Mouse (Mus musculus): ENCODE results near the gene Pcdh15. TPM values are rescaled to one million over a fixed set of nuclear protein-coding genes. Genes with fewer than 3 reads are reported as not detected.

The Pcdh15 gene
- total RNA-seq, 2 experiments from 2014 or later = 32.1 to 35.0 TPM

DNA sequence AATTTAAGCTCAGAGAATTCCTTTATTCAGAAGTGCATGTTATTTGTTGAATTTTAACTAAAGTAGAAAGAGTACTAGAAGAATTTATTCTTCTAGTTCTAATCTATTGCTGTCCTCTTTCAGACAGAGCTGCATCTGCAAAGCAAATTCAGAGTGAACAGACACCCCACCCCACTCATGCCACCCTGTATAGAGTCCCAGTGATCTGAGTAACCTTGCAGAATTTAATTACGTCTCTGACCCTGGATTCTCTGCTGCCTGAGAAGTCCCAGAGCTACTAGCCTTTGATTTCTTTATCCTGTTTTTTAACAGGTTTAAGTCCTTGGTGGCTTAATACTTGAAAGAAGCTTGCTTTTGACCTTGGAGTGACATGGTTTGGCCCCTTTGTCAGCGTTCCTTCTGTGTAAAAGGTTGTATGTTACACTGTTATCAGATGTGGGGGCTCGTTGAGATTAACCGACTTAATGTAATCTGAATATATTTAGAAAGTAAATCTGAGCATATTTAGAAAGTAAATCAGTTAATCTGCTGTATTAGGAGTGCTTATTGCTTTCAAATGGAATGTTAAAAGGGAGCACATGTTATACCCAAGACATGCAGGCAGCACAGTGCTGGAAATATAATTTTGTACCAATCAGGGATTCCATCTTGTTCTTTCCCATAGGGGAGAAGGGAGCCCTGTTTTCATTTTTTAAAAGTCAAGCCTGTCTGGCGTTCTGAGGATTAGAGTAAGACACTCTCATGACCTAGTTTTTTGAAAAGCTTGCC is 601.6 kb downstream of the Pcdh15 start:
- Histone ChIP-seq H3K27ac (no peak overlapping the region), H3K4me3 (no peak overlapping the region)
- no peak for DNase-seq (ENCODE audit: extremely low spot score in 1 of 2, low spot score in 2 of 2)
- TF ChIP-seq CTCF (IDR thresholded peaks at IDR 0.05) = no peak
- intact Hi-C loops (cut with DNase I) = no loop called here

DNA sequence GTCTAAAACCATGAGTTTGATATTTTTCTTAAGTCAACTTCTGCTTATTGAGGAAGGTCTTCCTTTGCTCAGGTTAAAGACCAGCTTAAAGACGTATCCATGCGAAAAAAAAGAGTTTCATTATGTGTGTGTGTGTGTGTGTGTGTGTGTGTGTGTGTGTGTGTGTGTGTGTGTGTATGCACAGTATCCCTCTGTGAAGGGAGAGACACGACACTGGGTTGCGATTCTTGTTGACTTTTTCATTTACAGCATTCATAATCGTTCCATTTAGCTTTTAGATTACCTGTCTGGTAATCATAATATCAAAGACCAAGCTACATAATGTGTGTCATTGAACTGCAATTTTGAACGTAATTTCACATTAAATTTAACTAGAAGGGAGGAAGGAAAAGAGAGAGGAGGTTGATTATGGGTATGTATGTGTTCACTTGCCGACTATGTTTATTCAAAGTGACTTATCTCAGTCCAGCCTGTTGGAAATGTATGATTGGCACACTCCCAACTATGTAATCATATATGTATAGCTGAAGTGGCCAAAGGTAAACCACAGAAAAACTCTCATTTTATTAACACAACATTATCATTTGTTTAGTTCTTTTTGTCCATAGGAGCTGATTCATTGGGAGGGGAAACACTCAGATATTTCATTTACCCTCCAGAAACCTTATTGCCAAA is 626.6 kb downstream of the Pcdh15 start:
- H3K4me3 ChIP-seq = no peak overlapping the region
- no peak for TF ChIP-seq CTCF (IDR thresholded peaks at IDR 0.05)
- intact Hi-C loops (cut with DNase I) = no loop called here
- DNase-seq (ENCODE audit: extremely low spot score in 1 of 2, low spot score in 2 of 2) = no peak
- H3K27ac ChIP-seq = no peak overlapping the region

DNA sequence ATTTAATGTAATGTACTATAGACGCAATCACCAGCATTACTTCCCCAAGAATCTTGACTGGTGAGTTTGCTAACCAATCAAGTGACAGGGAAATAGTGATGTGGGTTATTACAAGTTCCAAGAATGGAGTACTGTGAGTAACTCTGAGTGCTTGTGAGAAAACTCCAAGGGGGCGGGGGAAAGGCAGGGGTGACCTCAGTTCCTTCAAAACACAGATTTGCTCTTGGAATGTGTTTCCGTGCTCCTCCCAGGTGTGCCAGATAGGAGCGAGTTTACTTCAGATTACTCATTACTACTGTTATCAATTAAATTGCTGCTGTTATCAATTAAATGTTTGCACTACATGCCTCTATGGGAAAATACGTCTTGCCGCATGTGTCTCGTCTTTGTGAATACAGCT is 634.1 kb downstream of the Pcdh15 start:
- intact Hi-C loops (cut with DNase I) = loop anchor here (5.0 kb wide), 1 partner anchor 469 kb away; no protein-coding TSS in a partner anchor
- no peak overlapping the region for H3K4me3 ChIP-seq
- no peak overlapping the region for H3K27ac ChIP-seq
- DNase-seq (ENCODE audit: extremely low spot score in 1 of 2, low spot score in 2 of 2) = no peak
- TF ChIP-seq CTCF (IDR thresholded peaks at IDR 0.05) = no peak

DNA sequence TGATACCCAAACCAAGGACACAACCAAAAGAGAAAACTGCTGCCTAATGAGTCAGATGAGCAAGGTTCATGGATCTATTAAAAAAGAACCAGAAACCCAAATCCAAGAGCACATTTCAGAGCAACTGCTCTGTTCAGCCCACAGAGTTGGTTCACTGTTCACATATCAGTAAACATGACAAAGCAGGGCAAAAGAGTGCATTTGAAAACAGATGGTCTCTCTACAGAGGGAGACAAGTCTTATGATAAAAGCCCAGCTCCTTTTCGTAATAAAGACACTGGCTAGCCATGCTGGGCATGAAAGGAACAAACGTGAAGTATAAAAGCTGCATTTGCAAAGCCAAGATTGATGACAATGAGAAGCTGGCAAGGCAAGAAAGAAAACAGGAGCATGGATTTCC is 649.9 kb downstream of the Pcdh15 start:
- Histone ChIP-seq H3K4me3 (no peak overlapping the region), H3K27ac (no peak overlapping the region)
- intact Hi-C loops (cut with DNase I) = no loop called here
- TF ChIP-seq CTCF (IDR thresholded peaks at IDR 0.05) = no peak
- DNase-seq (ENCODE audit: extremely low spot score in 1 of 2, low spot score in 2 of 2) = no peak

DNA sequence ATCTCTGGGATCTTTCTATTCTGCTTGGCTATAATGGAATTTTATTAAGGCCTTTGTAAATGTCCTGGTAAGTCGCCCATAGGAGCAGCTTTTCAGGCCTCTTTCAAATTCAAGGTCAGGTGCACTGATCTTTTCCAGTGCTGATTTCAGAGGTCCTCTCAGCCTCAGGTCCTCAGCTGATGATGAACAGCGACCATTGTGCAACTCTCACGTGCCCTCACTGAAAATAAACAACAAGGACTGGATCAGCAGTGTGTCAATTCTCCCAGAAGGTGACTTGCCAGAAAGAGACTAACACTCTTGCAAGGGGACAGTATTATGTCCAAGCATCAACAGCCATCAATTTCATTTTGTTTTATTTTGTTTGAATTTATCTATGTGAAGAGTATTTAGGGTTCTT is 654.7 kb downstream of the Pcdh15 start:
- Histone ChIP-seq H3K4me3 (no peak overlapping the region), H3K27ac (no peak overlapping the region)
- no peak for DNase-seq (ENCODE audit: extremely low spot score in 1 of 2, low spot score in 2 of 2)
- intact Hi-C loops (cut with DNase I) = no loop called here
- TF ChIP-seq CTCF (IDR thresholded peaks at IDR 0.05) = no peak

DNA sequence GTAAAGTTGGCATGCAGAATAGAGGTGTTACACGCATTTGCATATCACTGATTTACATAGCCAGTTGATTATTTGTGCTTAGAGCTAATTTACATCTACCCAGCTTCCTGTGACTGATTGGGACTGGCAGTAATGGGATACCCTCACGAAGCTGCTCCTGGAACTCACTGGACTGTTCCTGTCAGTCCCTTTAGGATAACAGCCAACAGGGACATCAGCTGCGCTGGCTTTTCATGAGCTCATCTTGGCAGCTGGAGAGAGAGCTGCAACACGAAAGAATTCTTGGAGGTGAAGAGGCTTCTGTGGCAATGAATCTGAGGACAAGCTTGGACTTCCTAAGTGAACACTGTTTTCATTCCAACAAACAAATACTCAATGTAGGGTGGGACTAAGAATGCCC is 683.8 kb downstream of the Pcdh15 start:
- TF ChIP-seq CTCF (IDR thresholded peaks at IDR 0.05) = no peak
- DNase-seq (ENCODE audit: extremely low spot score in 1 of 2, low spot score in 2 of 2) = no peak
- Histone ChIP-seq H3K27ac (no peak overlapping the region), H3K4me3 (no peak overlapping the region)
- intact Hi-C loops (cut with DNase I) = no loop called here

DNA sequence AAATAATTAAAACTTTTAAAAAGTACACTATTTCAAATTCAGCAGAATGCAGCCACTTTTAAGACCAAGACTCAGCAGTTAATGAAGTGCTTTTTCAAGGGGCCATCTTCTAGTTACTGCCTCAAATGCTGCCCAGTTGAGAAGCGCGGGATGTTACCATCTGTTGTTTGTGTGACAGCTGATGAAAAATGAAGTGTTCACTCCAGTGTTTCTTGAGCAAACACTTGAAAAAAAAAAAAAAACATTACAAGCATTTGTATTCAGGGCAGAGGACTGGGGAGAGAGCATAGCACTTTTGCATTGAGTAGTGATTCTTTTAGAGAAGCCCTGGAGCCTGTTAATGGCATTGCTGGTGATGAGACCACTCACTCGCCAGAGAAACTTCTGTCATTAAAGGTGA is 689.0 kb downstream of the Pcdh15 start:
- H3K4me3 ChIP-seq = no peak overlapping the region
- DNase-seq (ENCODE audit: extremely low spot score in 1 of 2, low spot score in 2 of 2) = no peak
- intact Hi-C loops (cut with DNase I) = no loop called here

DNA sequence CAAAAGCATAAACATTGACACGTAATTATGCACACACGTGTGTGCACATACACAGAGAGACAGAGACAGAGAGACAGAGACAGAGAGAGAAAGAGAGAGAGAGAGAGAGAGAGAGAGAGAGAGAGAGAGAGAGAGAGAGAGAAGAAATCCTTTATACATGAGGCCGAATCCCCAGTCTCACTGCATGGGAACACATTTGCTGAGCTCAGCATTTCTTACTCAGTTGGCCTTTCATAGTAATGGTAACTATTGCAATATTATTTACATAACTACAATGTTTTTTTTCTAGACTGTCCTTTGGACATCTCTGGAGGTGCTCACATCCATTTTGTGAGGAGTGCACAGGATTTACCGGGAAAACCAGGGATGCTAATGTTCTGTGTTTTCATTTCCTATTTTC is 705.9 kb downstream of the Pcdh15 start:
- no peak for DNase-seq (ENCODE audit: extremely low spot score in 1 of 2, low spot score in 2 of 2)
- Histone ChIP-seq H3K27ac (no peak overlapping the region), H3K4me3 (no peak overlapping the region)
- no peak for TF ChIP-seq CTCF (IDR thresholded peaks at IDR 0.05)
- intact Hi-C loops (cut with DNase I) = no loop called here

More for the DNA sequence above, 689.0 kb downstream of the Pcdh15 start:
- no peak overlapping the region for H3K27ac ChIP-seq
- TF ChIP-seq CTCF (IDR thresholded peaks at IDR 0.05) = no peak

DNA sequence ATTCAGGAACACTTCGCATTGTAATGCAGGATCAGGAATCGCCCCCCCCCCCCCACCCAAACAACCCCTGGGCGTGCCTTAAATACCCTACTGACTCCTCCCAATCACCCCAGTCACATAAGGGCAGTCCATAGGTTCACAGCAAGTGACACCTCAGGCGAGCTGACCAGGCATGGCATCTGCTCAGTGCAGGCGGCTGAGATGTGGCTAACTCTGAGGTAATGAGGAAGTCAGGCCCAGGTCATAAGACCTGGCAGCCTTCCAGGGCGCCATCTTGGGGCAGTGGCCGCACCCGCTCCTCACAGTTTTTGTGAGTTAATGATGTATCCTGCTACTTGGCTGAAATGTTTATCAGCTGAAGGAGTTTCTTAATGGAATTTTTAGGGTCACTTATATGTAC is 713.2 kb downstream of the Pcdh15 start:
- intact Hi-C loops (cut with DNase I) = no loop called here
- no peak for DNase-seq (ENCODE audit: extremely low spot score in 1 of 2, low spot score in 2 of 2)
- no peak overlapping the region for H3K27ac ChIP-seq
- H3K4me3 ChIP-seq = no peak overlapping the region
- no peak for TF ChIP-seq CTCF (IDR thresholded peaks at IDR 0.05)

DNA sequence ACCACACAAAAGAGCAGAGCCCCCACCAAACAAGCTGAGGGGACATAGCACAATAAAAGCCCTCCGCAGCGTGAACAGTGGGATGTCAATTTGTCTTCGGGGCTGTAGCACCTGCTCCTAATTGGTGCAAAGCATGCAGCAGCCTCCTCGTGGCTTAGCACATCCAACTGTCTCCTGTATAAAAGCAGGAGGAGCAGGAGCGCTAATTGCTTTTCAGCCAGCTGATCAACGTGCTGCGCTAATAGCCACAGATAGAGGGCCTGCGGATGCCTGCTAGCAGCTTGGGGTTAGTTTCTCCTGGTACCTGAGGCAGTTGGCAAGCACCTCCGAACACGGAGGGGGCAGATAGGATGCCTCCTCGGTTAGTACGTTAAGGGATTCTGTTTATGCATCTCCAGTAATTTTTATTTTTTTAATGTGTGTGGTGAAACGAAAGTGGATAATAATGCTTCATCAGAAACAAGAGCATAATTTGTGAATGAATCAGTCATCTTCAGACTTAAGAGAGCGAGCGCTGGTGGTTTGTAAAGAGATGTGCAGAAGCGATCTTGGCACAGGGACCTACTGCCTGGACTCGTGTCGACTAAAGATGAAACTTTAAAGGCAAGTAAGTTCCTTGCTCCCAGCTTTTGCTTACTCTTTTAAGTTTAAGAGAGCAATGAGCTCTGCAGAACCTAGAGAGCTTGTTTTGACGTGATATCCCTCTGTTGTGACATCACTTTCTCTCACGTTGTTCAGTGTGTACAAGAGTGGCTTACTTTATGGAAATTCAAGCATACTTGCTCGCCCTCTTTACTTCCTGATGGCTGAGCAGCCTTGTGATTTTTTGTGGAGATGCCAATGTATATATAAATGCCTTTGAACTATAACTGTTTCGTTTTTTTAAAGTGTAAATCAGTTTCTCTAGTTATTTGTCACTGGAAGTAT is 722.8 kb downstream of the Pcdh15 start:
- peak; percentile 29 to 41 for DNase-seq (ENCODE audit: extremely low spot score in 1 of 2, low spot score in 2 of 2)
- TF ChIP-seq CTCF (IDR thresholded peaks at IDR 0.05) = peak; percentile 24
- peak overlapping the region; percentile 48 for H3K4me3 ChIP-seq
- intact Hi-C loops (cut with DNase I) = no loop called here
- H3K27ac ChIP-seq = no peak overlapping the region

DNA sequence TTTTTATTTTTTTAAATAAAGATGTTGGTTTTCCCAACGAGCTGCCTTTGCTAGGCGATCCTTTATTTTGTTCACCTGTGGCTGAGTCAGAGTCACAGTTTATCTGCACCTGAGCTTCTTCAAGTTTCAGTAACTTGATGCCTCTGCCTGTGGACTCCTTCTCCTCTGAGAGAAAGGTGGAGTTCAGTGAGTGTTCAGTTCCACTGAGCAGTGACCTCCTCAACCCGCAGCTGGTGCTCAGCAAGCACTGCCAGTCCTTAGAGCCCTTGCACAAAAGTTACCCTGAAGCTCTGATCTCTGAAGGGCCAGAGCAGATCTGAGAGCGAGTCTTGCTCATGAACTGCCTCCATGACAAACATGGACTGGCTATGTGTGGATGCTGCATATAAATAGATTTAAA is 724.1 kb downstream of the Pcdh15 start:
- H3K27ac ChIP-seq = no peak overlapping the region
- intact Hi-C loops (cut with DNase I) = no loop called here
- no peak for DNase-seq (ENCODE audit: extremely low spot score in 1 of 2, low spot score in 2 of 2)
- H3K4me3 ChIP-seq = no peak overlapping the region
- no peak for TF ChIP-seq CTCF (IDR thresholded peaks at IDR 0.05)

DNA sequence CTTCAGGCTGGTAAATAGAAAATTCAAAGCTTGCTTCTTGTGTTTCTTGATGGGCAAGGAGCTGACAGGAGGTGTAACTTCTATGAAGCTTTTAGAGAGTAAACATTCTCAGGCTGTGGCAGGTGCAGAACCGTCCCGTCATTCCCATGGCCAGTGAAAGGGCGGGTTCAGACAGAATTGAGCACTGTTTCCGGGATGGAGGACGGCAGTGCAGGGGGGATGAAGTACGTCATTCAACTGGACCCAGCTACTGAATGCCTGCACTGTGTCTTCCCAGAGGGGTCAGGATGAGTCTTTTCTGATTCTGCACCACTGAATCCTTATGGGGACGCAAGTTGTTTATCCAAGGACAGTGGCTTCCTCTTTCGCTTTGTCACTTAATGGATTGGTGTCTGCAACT is 727.2 kb downstream of the Pcdh15 start:
- Histone ChIP-seq H3K4me3 (no peak overlapping the region), H3K27ac (no peak overlapping the region)
- peak in 1 of 2 experiments; percentile 18 for DNase-seq (ENCODE audit: extremely low spot score in 1 of 2, low spot score in 2 of 2)
- intact Hi-C loops (cut with DNase I) = no loop called here
- TF ChIP-seq CTCF (IDR thresholded peaks at IDR 0.05) = no peak
